Mouse (Mus musculus): ENCODE measurements around the gene Gm15517. TPM values are rescaled to one million over a fixed set of nuclear protein-coding genes. Genes with fewer than 3 reads are reported as not detected.
"Not testable (repeated sequence)": the region's sequence is repeated elsewhere in the genome, so short reads cannot be mapped to it uniquely, and the experiment has no call there.

The Gm15517 gene
- total and polyA plus RNA-seq, 3 experiments: not detected

GRCm38 (mm10) chr7:44249248-44249647 lies 12.0 kb upstream of the Gm15517 start:
- Histone ChIP-seq H3K4me3 (ENCODE audit: low read depth, low read length) (peak overlapping the region; percentile 1; the same call in 1 of the 2 replicates), H3K36me3 (replicated peaks) (peaks cover 64% of the 10 kb centered on the region), H3K27me3 (ENCODE audit: insufficient read depth, low read length) (no peaks in the 10 kb centered on the region), H3K9me3 (replicated peaks) (no peaks in the 10 kb centered on the region), H3K4me1 (ENCODE audit: insufficient read depth, low read depth, low read length) (peaks cover 64% of the 10 kb centered on the region)
- no peak for TF ChIP-seq GATA1 (IDR thresholded peaks at IDR 0.05; ENCODE audit: borderline replicate concordance, low read length)
- no peak for TF ChIP-seq TAL1 (conservative IDR thresholded peaks at IDR 0.05; ENCODE audit: low read depth, low read length)
- TF ChIP-seq CTCF (IDR thresholded peaks at IDR 0.05; ENCODE audit: low read depth, low read length): no peak
- no peak for TF ChIP-seq GATA2 (IDR thresholded peaks at IDR 0.05; ENCODE audit: borderline replicate concordance, low read depth, low read length)
- no peak; the same call in 1 of the 2 replicates for TF ChIP-seq POLR2AphosphoS5 (IDR thresholded peaks at IDR 0.05; ENCODE audit: insufficient replicate concordance, low read depth, low read length)
- DNase-seq (ENCODE audit: low spot score) (no peak), ATAC-seq (ENCODE audit: extremely low read depth, insufficient number of reproducible peaks, low FRiP score, poor library complexity, severe bottlenecking) (no peak)

DNA sequence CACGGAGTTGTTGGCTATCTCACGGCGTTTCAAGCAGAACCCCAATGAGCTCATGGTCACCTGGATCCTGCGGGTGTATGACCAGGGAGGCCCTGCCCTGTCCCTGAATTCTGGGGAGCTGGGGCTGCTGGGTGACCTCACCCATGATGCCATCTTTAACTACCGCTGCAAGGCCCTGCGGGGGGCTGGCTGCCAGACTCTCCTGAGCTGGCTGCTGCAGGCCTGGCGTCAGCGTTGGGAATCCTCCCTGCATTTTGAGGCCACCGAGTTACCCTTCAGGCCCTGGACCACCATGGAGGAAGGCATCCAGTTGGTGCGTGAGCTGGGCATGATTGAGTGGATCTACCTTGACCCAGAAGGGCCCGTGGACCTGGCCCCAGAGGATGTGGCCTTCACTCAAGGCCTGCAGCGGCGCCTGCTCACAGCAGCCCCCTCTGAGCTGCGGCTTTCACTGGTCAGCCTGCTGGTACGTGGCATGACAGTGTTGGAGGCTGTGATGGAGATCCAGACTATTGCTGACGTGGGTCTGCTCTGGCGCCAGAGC lies 10.4 kb upstream of the Gm15517 start:
- H3K9me3 ChIP-seq (replicated peaks); ATAC-seq (ENCODE audit: extremely low read depth, insufficient number of reproducible peaks, low FRiP score, poor library complexity, severe bottlenecking); H3K27me3 ChIP-seq (ENCODE audit: insufficient read depth, low read length); DNase-seq (ENCODE audit: low spot score): not testable (repeated sequence)
- H3K4me3 ChIP-seq (ENCODE audit: low read depth, low read length): peak overlapping the region; percentile 62; the same call in 1 of the 2 replicates
- peaks cover 54% of the 10 kb centered on the region for H3K4me1 ChIP-seq (ENCODE audit: insufficient read depth, low read depth, low read length)
- peaks cover 76% of the 10 kb centered on the region for H3K36me3 ChIP-seq (replicated peaks)

- no peak overlapping the region; the same call in 1 of the 2 replicates for H3K4me3 ChIP-seq (ENCODE audit: low read depth, low read length)
- H3K36me3 ChIP-seq (replicated peaks): peaks cover 78% of the 10 kb centered on the region
- H3K4me1 ChIP-seq (ENCODE audit: insufficient read depth, low read depth, low read length): peaks cover 50% of the 10 kb centered on the region
- H3K27me3 ChIP-seq (ENCODE audit: insufficient read depth, low read length): peaks cover 3% of the 10 kb centered on the region; the same call in 1 of the 2 replicates
- no peak for TF ChIP-seq GATA1 (IDR thresholded peaks at IDR 0.05; ENCODE audit: borderline replicate concordance, low read length)
- TF ChIP-seq CTCF (IDR thresholded peaks at IDR 0.05; ENCODE audit: low read depth, low read length): no peak
- TF ChIP-seq POLR2AphosphoS5 (IDR thresholded peaks at IDR 0.05; ENCODE audit: insufficient replicate concordance, low read depth, low read length): no peak
- no peak for TF ChIP-seq TAL1 (conservative IDR thresholded peaks at IDR 0.05; ENCODE audit: low read depth, low read length)
- no peak for TF ChIP-seq GATA2 (IDR thresholded peaks at IDR 0.05; ENCODE audit: borderline replicate concordance, low read depth, low read length)
- no peaks in the 10 kb centered on the region for H3K9me3 ChIP-seq (replicated peaks)
- ATAC-seq (ENCODE audit: extremely low read depth, insufficient number of reproducible peaks, low FRiP score, poor library complexity, severe bottlenecking) (no peak), DNase-seq (ENCODE audit: low spot score) (no peak)
Observed at GRCm38 (mm10) chr7:44253023-44253616, 8.1 kb upstream of the Gm15517 start.

- Histone ChIP-seq H3K9me3 (replicated peaks) (no peaks in the 10 kb centered on the region), H3K4me1 (ENCODE audit: insufficient read depth, low read depth, low read length) (peaks cover 34% of the 10 kb centered on the region), H3K4me3 (ENCODE audit: low read depth, low read length) (no peak overlapping the region), H3K36me3 (replicated peaks) (peaks cover 59% of the 10 kb centered on the region), H3K27me3 (ENCODE audit: insufficient read depth, low read length) (peaks cover 10% of the 10 kb centered on the region)
- ATAC-seq (ENCODE audit: extremely low read depth, insufficient number of reproducible peaks, low FRiP score, poor library complexity, severe bottlenecking) (no peak), DNase-seq (ENCODE audit: low spot score) (no peak)
- no peak for TF ChIP-seq POLR2AphosphoS5 (IDR thresholded peaks at IDR 0.05; ENCODE audit: insufficient replicate concordance, low read depth, low read length)
- no peak for TF ChIP-seq TAL1 (conservative IDR thresholded peaks at IDR 0.05; ENCODE audit: low read depth, low read length)
- no peak for TF ChIP-seq CTCF (IDR thresholded peaks at IDR 0.05; ENCODE audit: low read depth, low read length)
- no peak for TF ChIP-seq GATA2 (IDR thresholded peaks at IDR 0.05; ENCODE audit: borderline replicate concordance, low read depth, low read length)
- TF ChIP-seq GATA1 (IDR thresholded peaks at IDR 0.05; ENCODE audit: borderline replicate concordance, low read length): no peak
Observed at GRCm38 (mm10) chr7:44254930-44255329, 6.3 kb upstream of the Gm15517 start.

DNA sequence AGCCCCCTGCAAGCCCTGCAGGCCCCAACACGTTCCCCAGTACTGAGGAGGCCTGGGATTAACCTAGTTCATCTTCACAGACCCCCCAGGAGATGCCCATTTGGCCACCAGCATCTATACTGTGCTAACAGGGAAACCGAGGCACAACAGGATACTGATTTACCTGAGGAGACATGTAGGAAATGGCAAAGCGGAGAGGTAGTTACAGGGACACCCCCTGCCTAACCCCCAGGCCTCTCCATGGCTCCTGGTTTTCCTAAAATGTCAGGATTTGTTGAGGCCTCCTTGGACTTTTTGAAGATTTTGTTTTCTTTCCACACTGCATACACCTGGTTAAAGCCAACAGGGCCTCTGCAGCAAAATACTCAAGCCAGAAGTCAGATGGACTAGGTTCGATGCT lies 4.0 kb upstream of the Gm15517 start, which contains the start of gene Acp4:
Gene Acp4, minus strand, starts transcription at position 101 of the 400 bp plus-strand sequence.
- DNase-seq (ENCODE audit: low spot score): no peak
- TF ChIP-seq TAL1 (conservative IDR thresholded peaks at IDR 0.05; ENCODE audit: low read depth, low read length) (no peak), GATA2 (IDR thresholded peaks at IDR 0.05; ENCODE audit: borderline replicate concordance, low read depth, low read length) (no peak), CTCF (IDR thresholded peaks at IDR 0.05; ENCODE audit: low read depth, low read length) (no peak), POLR2AphosphoS5 (IDR thresholded peaks at IDR 0.05; ENCODE audit: insufficient replicate concordance, low read depth, low read length) (no peak), GATA1 (IDR thresholded peaks at IDR 0.05; ENCODE audit: borderline replicate concordance, low read length) (no peak)
- Histone ChIP-seq H3K4me3 (ENCODE audit: low read depth, low read length) (no peak within 1 kb of the TSS), H3K9me3 (replicated peaks) (no peaks in the 10 kb centered on the region), H3K4me1 (ENCODE audit: insufficient read depth, low read depth, low read length) (peaks cover 17% of the 10 kb centered on the region), H3K36me3 (replicated peaks) (peaks cover 40% of the 10 kb centered on the region), H3K27me3 (ENCODE audit: insufficient read depth, low read length) (peaks cover 29% of the 10 kb centered on the region)
- no peak for ATAC-seq (ENCODE audit: extremely low read depth, insufficient number of reproducible peaks, low FRiP score, poor library complexity, severe bottlenecking)

DNA sequence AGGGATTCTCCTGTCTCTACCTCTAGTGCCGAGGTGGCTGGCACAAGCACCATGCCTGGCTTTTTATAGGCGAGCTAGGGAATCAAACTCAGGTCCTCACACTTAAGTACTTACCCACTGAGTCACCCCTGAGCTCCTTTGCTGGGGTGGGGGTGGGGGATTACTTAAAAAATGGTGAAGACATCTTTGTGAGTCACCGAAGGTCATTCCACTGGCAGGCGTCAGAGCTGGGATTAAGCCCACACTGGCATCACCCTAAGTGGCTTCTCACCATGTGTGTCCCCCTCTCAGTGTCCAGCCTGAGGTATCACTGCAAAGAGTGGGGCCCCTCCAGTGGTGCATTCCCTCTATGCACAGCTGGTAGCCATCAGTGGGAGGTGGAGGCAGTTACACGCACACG lies 837 bp upstream of the Gm15517 start:
- no peak for DNase-seq (ENCODE audit: low spot score)
- no peak overlapping the region for H3K4me3 ChIP-seq (ENCODE audit: low read depth, low read length)
- H3K9me3 ChIP-seq (replicated peaks): no peaks in the 10 kb centered on the region
- peaks cover 9% of the 10 kb centered on the region for H3K36me3 ChIP-seq (replicated peaks)
- peaks cover 37% of the 10 kb centered on the region for H3K27me3 ChIP-seq (ENCODE audit: insufficient read depth, low read length)
- TF ChIP-seq CTCF (IDR thresholded peaks at IDR 0.05; ENCODE audit: low read depth, low read length) (no peak), GATA2 (IDR thresholded peaks at IDR 0.05; ENCODE audit: borderline replicate concordance, low read depth, low read length) (no peak), TAL1 (conservative IDR thresholded peaks at IDR 0.05; ENCODE audit: low read depth, low read length) (no peak), POLR2AphosphoS5 (IDR thresholded peaks at IDR 0.05; ENCODE audit: insufficient replicate concordance, low read depth, low read length) (no peak), GATA1 (IDR thresholded peaks at IDR 0.05; ENCODE audit: borderline replicate concordance, low read length) (no peak)
- H3K4me1 ChIP-seq (ENCODE audit: insufficient read depth, low read depth, low read length): peaks cover 6% of the 10 kb centered on the region
- ATAC-seq (ENCODE audit: extremely low read depth, insufficient number of reproducible peaks, low FRiP score, poor library complexity, severe bottlenecking): no peak

Measured in G1E (cell line).